Mouse (Mus musculus) ES-E14 (cell line): ENCODE measurements around the gene Rad51b. TPM values are rescaled to one million over a fixed set of nuclear protein-coding genes. Genes with fewer than 3 reads are reported as not detected.

ENCODE experiments used
- DNase-seq: peaks from one replicate; pipeline ENCODE4 v3.0.0-alpha.2; 2013; ENCODE audit warnings: low read depth, low spot score
- H3K27ac ChIP-seq: 2 replicates; pipeline ENCODE4 v1.5.1; 2012; ENCODE audit warnings: low read depth, mild to moderate bottlenecking, low read length, moderate library complexity, mixed read lengths; ENCODE audit not compliant: poor library complexity, insufficient read depth, severe bottlenecking
- H3K36me3 ChIP-seq: 2 replicates; pipeline ENCODE4 v1.6.1; 2012; ENCODE audit warnings: mild to moderate bottlenecking, low read length, moderate library complexity, mixed read lengths; ENCODE audit not compliant: control insufficient read depth, poor library complexity, insufficient read depth, severe bottlenecking
- H3K4me1 ChIP-seq, 2 experiments: fragments of 150-350 bp in 1 of 2; sonication (generic) in 1 of 2; 2 replicates each; pipeline ENCODE4 v1.6.1; 2012; ENCODE audit warnings: low read length in 2 of 2, mild to moderate bottlenecking in 1 of 2, mixed read lengths in 1 of 2; ENCODE audit not compliant: control insufficient read depth in 2 of 2, insufficient read depth in 2 of 2, poor library complexity in 1 of 2
- H3K4me3 ChIP-seq, 2 experiments: fragments of 150-350 bp in 1 of 2; sonication (generic) in 1 of 2; 2 replicates each; pipeline ENCODE4 v1.5.1; 2012; ENCODE audit warnings: low read length in 2 of 2, low read depth in 1 of 2, mild to moderate bottlenecking in 1 of 2, mixed read lengths in 1 of 2; ENCODE audit not compliant: insufficient read depth in 1 of 2, poor library complexity in 1 of 2, severe bottlenecking in 1 of 2
- H3K9ac ChIP-seq: 2 replicates; pipeline ENCODE4 v1.6.1; 2012; ENCODE audit warnings: low read depth, mild to moderate bottlenecking, low read length, mixed read lengths; ENCODE audit not compliant: poor library complexity, insufficient read depth, severe bottlenecking
- H3K9me3 ChIP-seq: fragments of 150-350 bp; sonication (generic); 2 replicates; pipeline ENCODE4 v1.6.1; 2012; ENCODE audit warnings: low read depth, mild to moderate bottlenecking, low read length; ENCODE audit not compliant: control insufficient read depth, insufficient read depth
- CHD2 ChIP-seq: IDR thresholded peaks from 2 replicates; pipeline ENCODE4 v1.6.1; 2014; ENCODE audit warnings: mild to moderate bottlenecking, low read depth, low read length, inconsistent platforms
- HCFC1 ChIP-seq: IDR thresholded peaks from 2 replicates; pipeline ENCODE4 v1.6.1; 2012; ENCODE audit warnings: low read length, inconsistent platforms, borderline replicate concordance; ENCODE audit not compliant: insufficient read depth
- MAFK ChIP-seq: IDR thresholded peaks from 2 replicates; pipeline ENCODE4 v1.6.1; 2014; ENCODE audit warnings: mild to moderate bottlenecking, low read depth, low read length, inconsistent platforms; ENCODE audit not compliant: insufficient read depth
- ZC3H11A ChIP-seq: IDR thresholded peaks from 2 replicates; pipeline ENCODE4 v1.6.1; 2012; ENCODE audit warnings: low read depth, mild to moderate bottlenecking, inconsistent platforms, low read length, borderline replicate concordance
- ZNF384 ChIP-seq: IDR thresholded peaks from 2 replicates; pipeline ENCODE4 v1.6.1; 2012; ENCODE audit warnings: low read depth, low read length, inconsistent platforms
- in situ Hi-C, 2 experiments: fragments of 600-800 bp; cut with MboI; formaldehyde crosslinking; loops; one replicate each; pipeline ENCODE4 v1.15.1; 2025; ENCODE audit warnings: low sequenced_read_pairs in 2 of 2, inconsistent platforms in 1 of 2; ENCODE audit not compliant: unreplicated experiment in 2 of 2
- total RNA-seq: library from RNA; depleted of rRNA; stranded (reverse); fragments of 300-350 nt; gene quantifications from 2 replicates; pipeline ENCODE4 v1.2.3, GENCODE M21; 2012

The Rad51b gene
- total RNA-seq, 1 experiment = 6.7 TPM

DNA sequence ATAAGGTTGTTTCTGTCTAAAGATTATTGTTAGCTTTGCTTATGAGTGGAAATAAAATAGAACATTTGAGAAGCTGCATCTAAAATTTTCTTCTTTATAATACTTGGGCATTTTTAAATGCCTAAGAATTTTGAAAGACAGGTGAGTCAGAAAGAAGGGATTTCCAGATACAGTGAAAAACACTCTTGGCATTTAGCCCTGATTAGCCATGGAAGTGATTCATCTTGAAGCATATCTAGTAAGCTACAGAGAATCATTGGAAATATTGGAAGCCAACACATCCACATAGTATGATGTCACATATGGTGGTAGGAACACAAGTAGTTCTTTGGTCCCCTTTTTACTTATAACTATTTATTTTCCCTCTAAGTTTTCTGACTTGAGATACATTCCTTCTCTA, 256.0 kb downstream of the Rad51b start:
- Histone ChIP-seq H3K27ac (no peak overlapping the region), H3K9ac (no peak overlapping the region), H3K4me3 (no peak overlapping the region), H3K9me3 (no peaks in the 10 kb centered on the region), H3K36me3 (no peaks in the 10 kb centered on the region), H3K4me1 (no peaks in the 10 kb centered on the region; a peak in 1 of 4 replicates)
- in situ Hi-C loops = no loop called here
- no peak for TF ChIP-seq ZC3H11A
- DNase-seq = no peak

DNA sequence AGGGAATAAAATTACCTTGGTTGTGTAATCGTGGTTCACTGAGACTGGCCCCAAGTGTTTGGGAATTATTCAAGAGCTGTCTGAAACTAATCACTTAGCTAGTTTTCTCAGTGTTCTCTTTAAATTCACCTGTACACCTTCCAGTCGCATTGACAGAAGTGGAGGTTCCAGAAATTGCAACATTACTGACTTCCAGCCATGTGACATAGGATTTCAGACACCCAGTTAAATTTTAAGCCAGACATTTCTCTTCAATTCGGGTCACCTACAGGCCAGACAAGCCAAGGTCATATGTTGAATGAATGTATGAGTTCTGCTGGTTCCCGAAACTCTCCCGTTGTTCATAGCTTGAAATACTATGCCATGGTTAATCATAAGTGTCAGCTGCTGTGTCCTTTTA, 260.8 kb downstream of the Rad51b start:
- Histone ChIP-seq H3K27ac (no peak overlapping the region), H3K36me3 (no peaks in the 10 kb centered on the region), H3K4me1 (no peaks in the 10 kb centered on the region), H3K4me3 (no peak overlapping the region), H3K9ac (no peak overlapping the region), H3K9me3 (no peaks in the 10 kb centered on the region)
- DNase-seq = no peak
- in situ Hi-C loops = no loop called here
- TF ChIP-seq ZNF384 = no peak
- no peak for TF ChIP-seq MAFK
- no peak for TF ChIP-seq HCFC1
- no peak for TF ChIP-seq CHD2

GRCm38 (mm10) chr12:79558711-79559110, 261.6 kb downstream of the Rad51b start:
- Histone ChIP-seq H3K4me1 (no peaks in the 10 kb centered on the region), H3K27ac (no peak overlapping the region), H3K4me3 (no peak overlapping the region), H3K9me3 (no peaks in the 10 kb centered on the region), H3K36me3 (no peaks in the 10 kb centered on the region), H3K9ac (no peak overlapping the region)
- DNase-seq = no peak
- in situ Hi-C loops = no loop called here
- no peak for TF ChIP-seq MAFK
- no peak for TF ChIP-seq ZNF384
- TF ChIP-seq CHD2 = no peak
- TF ChIP-seq ZC3H11A = no peak
- TF ChIP-seq HCFC1 = no peak

DNA sequence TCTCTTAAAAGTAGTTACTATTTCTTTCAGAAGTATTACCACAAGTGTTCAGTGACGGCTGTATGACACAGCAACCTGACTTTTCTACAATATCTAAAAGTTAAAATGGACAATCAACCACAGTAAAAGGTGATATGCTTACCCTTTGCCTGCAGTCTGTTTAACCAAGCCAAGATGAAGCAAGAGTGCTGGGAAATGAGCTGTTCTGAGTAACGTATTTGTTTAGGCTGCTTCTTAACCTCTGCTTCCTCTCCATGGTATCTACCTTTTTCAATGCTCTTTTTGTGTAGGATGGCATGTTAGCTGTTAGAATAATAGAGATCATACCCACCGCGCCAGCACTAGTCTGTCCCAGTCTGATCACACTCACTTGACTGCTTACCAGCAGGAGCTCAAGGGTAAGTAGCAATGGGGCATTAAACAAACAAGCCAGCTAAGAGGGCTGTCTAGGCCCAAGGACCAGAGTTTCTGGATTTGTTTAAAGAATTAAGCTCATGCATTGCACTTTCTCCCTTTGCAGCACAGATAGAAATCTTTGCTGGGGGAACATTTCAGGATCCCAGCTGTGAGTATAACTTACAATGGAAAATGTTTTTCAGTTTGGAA, 262.4 kb downstream of the Rad51b start:
- in situ Hi-C loops = no loop called here
- no peaks in the 10 kb centered on the region for H3K4me1 ChIP-seq
- H3K9ac ChIP-seq = no peak overlapping the region
- no peak overlapping the region for H3K4me3 ChIP-seq
- no peak for DNase-seq
- H3K27ac ChIP-seq = no peak overlapping the region
- H3K36me3 ChIP-seq = no peaks in the 10 kb centered on the region
- no peak for TF ChIP-seq ZNF384
- TF ChIP-seq MAFK = no peak
- TF ChIP-seq HCFC1 = no peak
- no peak for TF ChIP-seq ZC3H11A
- TF ChIP-seq CHD2 = no peak
- H3K9me3 ChIP-seq = no peaks in the 10 kb centered on the region

GRCm38 (mm10) chr12:79560084-79560699, 263.1 kb downstream of the Rad51b start:
- Histone ChIP-seq H3K36me3 (no peaks in the 10 kb centered on the region), H3K9me3 (no peaks in the 10 kb centered on the region), H3K9ac (no peak overlapping the region), H3K27ac (no peak overlapping the region), H3K4me1 (no peaks in the 10 kb centered on the region), H3K4me3 (no peak overlapping the region)
- TF ChIP-seq MAFK (no peak), HCFC1 (no peak), CHD2 (no peak), ZC3H11A (no peak), ZNF384 (no peak)
- in situ Hi-C loops = no loop called here
- DNase-seq = no peak
